Mouse (Mus musculus) G1E (cell line): ENCODE measurements around the gene Tmcc1.

ENCODE experiments used
- CTCF ChIP-seq: IDR thresholded peaks from 2 replicates; pipeline ENCODE4 v1.5.1; 2012; ENCODE audit warnings: low read depth, low read length, inconsistent platforms, mixed read lengths
- GATA1 ChIP-seq: IDR thresholded peaks from 2 replicates; pipeline ENCODE4 v1.6.1; 2012; ENCODE audit warnings: borderline replicate concordance, low read length, inconsistent platforms, mixed read lengths
- GATA2 ChIP-seq: IDR thresholded peaks from 2 replicates; pipeline ENCODE4 v1.6.1; 2012; ENCODE audit warnings: low read depth, low read length, inconsistent platforms, borderline replicate concordance
- TAL1 ChIP-seq: conservative IDR thresholded peaks from 2 replicates; pipeline ENCODE4 v1.6.1; 2012; ENCODE audit warnings: low read depth, low read length, inconsistent platforms, mixed read lengths

- no peak for TF ChIP-seq CTCF
- no peak for TF ChIP-seq GATA1
- no peak for TF ChIP-seq TAL1
- no peak for TF ChIP-seq GATA2
Observed at GRCm38 (mm10) chr6:116192809-116193311, 426 bp downstream of the Tmcc1 start.
